Comparison of ENCODE assay signal across 25 mouse cellular contexts in genomic region chr1:58311221-58311864, GRCm38 (mm10). TPM values are rescaled to one million over a fixed set of nuclear protein-coding genes. Genes with fewer than 3 reads are reported as not detected.
DNase-seq lines count a peak whose midpoint lies in the region; ATAC-seq and TF ChIP-seq lines count a peak whose summit lies in the region.
"Had no signal": no experiment of that assay in that cellular context is flagged by ENCODE, and none has a peak within 500 bp of the region (broad histone marks: within the 10 kb centered on the region; RNA-seq: fewer than 3 reads in every experiment).

No protein-coding gene starts in this region.

- no peak for TF ChIP-seq POLR2A in spleen, adult 2 months (IDR thresholded peaks at IDR 0.05; ENCODE audit: low read depth, low read length)

- H3K4me1 ChIP-seq in spleen, adult 2 months (ENCODE audit: control insufficient read depth, insufficient read depth, insufficient read length) = no peaks in the 10 kb centered on the region; the same call in 1 of the 2 replicates
- H3K4me1 ChIP-seq in hindbrain, embryonic 16.5 days (ENCODE audit: control insufficient read depth, insufficient read depth, low read depth, low read length) = no peaks in the 10 kb centered on the region

- no peak overlapping the region for H3K27ac ChIP-seq in spleen, adult 2 months (ENCODE audit: insufficient read depth, low read length)
- H3K27ac ChIP-seq in hindbrain, embryonic 16.5 days (ENCODE audit: low read depth, low read length) = no peak overlapping the region
- H3K27ac ChIP-seq: embryonic facial prominence, embryonic 13.5 days; hindbrain, postnatal 0 days had no signal

- peak; percentile 25 to 63 for DNase-seq in spleen, adult 2 months (ENCODE audit: low read depth in 1 of 2, low spot score in 2 of 2)
- no peak for DNase-seq in spleen, postnatal 14 days (ENCODE audit: low spot score in 2 of 2)
- DNase-seq in adrenal gland, postnatal 14 days = no peak
- no peak for DNase-seq in right cerebral cortex, adult 2 months (ENCODE audit: low spot score in 2 of 2)
- DNase-seq: adrenal gland, postnatal 25 days; cerebellum, adult 18-20 months; heart, postnatal 10 days; kidney, adult 9 months; kidney, postnatal 4 days; liver; lung, adult 18-20 months; lung, postnatal 36 days had no signal

- H3K4me2 ChIP-seq in hindbrain, embryonic 16.5 days (ENCODE audit: low read length) = no peak overlapping the region
- H3K4me2 ChIP-seq: embryonic facial prominence, embryonic 13.5 days; midbrain, embryonic 11.5 days had no signal

- no peak for TF ChIP-seq CTCF in spleen, adult 2 months (IDR thresholded peaks at IDR 0.05; ENCODE audit: extremely low read depth, insufficient read depth, insufficient read length, insufficient replicate concordance)

- peak; percentile 80 for ATAC-seq in CD4-positive, CD25-positive, alpha-beta regulatory T cell, adult 4 months
- ATAC-seq in granulocyte monocyte progenitor cell, adult 5-6 weeks (replicated peaks; ENCODE audit: poor library complexity, severe bottlenecking) = peak; percentile 69
- 0 out of 2 replicates have a peak, but pooled peaks have one; percentile 30 for ATAC-seq in neutrophil, adult 5-6 weeks (ENCODE audit: extremely low read depth, insufficient number of reproducible peaks, low FRiP score, poor library complexity, severe bottlenecking)
- ATAC-seq in hindbrain, embryonic 16.5 days = no peak
- ATAC-seq: hindbrain, postnatal 0 days had no signal

- H3K9me3 ChIP-seq in hindbrain, embryonic 16.5 days (ENCODE audit: control insufficient read depth, low read length) = no peaks in the 10 kb centered on the region
- H3K9me3 ChIP-seq: embryonic facial prominence, embryonic 13.5 days had no signal

- 14% methylated on average over 7 of the region's 7 CpGs for WGBS in spleen, adult 2 months
- WGBS in hindbrain, embryonic 16.5 days = 78% methylated on average over 7 of the region's 7 CpGs

- H3K9ac ChIP-seq in hindbrain, embryonic 16.5 days (ENCODE audit: low read depth, low read length) = no peak overlapping the region
- H3K9ac ChIP-seq: embryonic facial prominence, embryonic 13.5 days had no signal

- no peaks in the 10 kb centered on the region for H3K27me3 ChIP-seq in spleen, adult 2 months (ENCODE audit: control insufficient read depth, insufficient read depth, low read length)
- H3K27me3 ChIP-seq in hindbrain, embryonic 16.5 days (replicated peaks; ENCODE audit: control insufficient read depth, insufficient read depth, low read length) = no peaks in the 10 kb centered on the region
- H3K27me3 ChIP-seq: embryonic facial prominence, embryonic 13.5 days had no signal

- no peak overlapping the region for H3K4me3 ChIP-seq in spleen, adult 2 months (ENCODE audit: extremely low read depth, insufficient read depth, insufficient read length)
- no peak overlapping the region for H3K4me3 ChIP-seq in hindbrain, embryonic 16.5 days (ENCODE audit: low read length)
- H3K4me3 ChIP-seq: embryonic facial prominence, embryonic 13.5 days had no signal

- no peaks in the 10 kb centered on the region for H3K36me3 ChIP-seq in spleen, adult 2 months (ENCODE audit: control insufficient read depth, insufficient read depth, low read length)
- no peaks in the 10 kb centered on the region for H3K36me3 ChIP-seq in hindbrain, embryonic 16.5 days (ENCODE audit: control insufficient read depth, insufficient read depth, low read length)
- H3K36me3 ChIP-seq: embryonic facial prominence, embryonic 13.5 days had no signal

RNA-seq across cellular contexts. Expression of gene Aox2, which starts 33.2 kb away (rescaled TPM):
- 0.02 TPM in 1 of 2 replicates, not detected in the other for polyA plus RNA-seq in spleen, adult 2 months (2012; rRNA removed)
- under 1 TPM in 1 of 2 experiments, not detected in 1; 0.10 TPM for polyA plus RNA-seq in CD4-positive, CD25-positive, alpha-beta regulatory T cell, adult 4 months (2017; shearing (Covaris generic))
- 0.28 TPM in 1 of 2 replicates, not detected in the other for total RNA-seq in granulocyte monocyte progenitor cell, adult 5-6 weeks (2014; fragmentation: Nextera tagmentation)
- total RNA-seq in granulocyte monocyte progenitor cell, adult 5-6 weeks (2017) = 0.30 TPM in 1 of 2 replicates, not detected in the other
- total RNA-seq in neutrophil, adult 5-6 weeks (2017) = not detected in 2 replicates
- total RNA-seq in adrenal gland, postnatal 14 days (2021) = 0.23 and 0.26 TPM in 2 replicates
- 0.02 and 0.09 TPM in 2 replicates for polyA plus RNA-seq in hindbrain, embryonic 16.5 days (2015; fragmentation: Nextera tagmentation; extraction: Ambion mirVana)
- total RNA-seq: hindbrain, postnatal 0 days; layer of hippocampus, postnatal 25 days; left cerebral cortex, postnatal 36 days; monocyte, adult 5-6 weeks had no signal
- polyA plus RNA-seq: C2C12; cortical plate, adult 2 months; midbrain, embryonic 11.5 days; neural tube, embryonic 14.5 days had no signal

Comparison
In these comparisons a context has a peak if more than half of its experiments do, and no peak if none do; other contexts are left out.
1. DNase-seq: peak in spleen, adult 2 months (2 of 2); none in spleen, postnatal 14 days (0 of 2), adrenal gland, postnatal 14 days (single experiment) and right cerebral cortex, adult 2 months (0 of 2).